Mouse (Mus musculus) right cerebral cortex, postnatal 14 days (tissue): Measurements from ENCODE around the gene Mtmr3.
"Not testable (repeated sequence)": the region's sequence is repeated elsewhere in the genome, so short reads cannot be mapped to it uniquely, and the experiment has no call there.

Experiments
- DNase-seq: peaks from one replicate; pipeline ENCODE4 v3.0.0; 2022

Mtmr3 gene

GRCm38 (mm10) chr11:4599916-4600315 is 5.3 kb upstream of the Mtmr3 start:
- no peak for DNase-seq

GRCm38 (mm10) chr11:4598411-4598810 is 3.7 kb upstream of the Mtmr3 start:
- DNase-seq = no peak

- peak; percentile 36 for DNase-seq
Measured at GRCm38 (mm10) chr11:4593849-4594607, 635 bp downstream of the Mtmr3 start.

GRCm38 (mm10) chr11:4593491-4593848 is 1.2 kb downstream of the Mtmr3 start:
- no peak for DNase-seq

DNA sequence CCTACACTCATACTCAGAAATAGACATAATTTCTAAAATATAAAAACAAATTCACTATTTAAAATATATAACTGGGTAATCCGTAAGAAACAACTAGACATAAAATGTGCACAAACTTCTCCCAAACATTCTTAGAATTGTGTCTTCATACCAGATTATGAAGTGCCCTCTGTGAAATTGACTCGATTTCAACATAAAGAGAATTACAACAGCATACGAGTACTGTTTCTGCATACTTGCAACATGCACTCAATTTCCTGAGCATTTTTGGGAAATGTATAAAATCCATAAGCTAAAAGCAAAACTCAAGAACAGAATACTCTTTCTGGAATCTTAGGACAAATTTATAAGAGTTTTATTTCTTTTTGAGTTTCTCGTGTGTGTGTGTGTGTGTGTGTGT is 2.9 kb downstream of the Mtmr3 start:
- no peak for DNase-seq

- DNase-seq = peak; percentile 33
Measured at GRCm38 (mm10) chr11:4578682-4579081, 16.0 kb downstream of the Mtmr3 start.

DNA sequence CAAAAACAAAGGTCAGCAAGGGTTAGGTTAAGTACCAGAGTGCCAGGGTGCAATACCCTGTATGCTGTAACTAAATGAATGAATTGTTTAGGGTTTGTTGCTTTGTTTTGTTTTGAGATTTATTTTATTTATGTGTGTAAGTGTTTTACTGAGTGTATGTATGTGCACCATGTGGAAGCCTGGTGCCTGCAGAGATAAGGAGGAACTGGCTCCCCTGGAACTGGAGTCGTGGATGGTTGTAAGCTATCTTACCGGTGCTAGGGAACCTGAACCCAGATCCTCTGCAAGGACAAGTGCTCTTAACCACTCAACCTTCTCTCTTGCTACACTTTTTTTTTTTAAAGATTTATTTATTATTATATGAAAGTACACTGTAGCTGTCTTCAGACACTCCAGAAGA is 17.6 kb downstream of the Mtmr3 start:
- no peak for DNase-seq

GRCm38 (mm10) chr11:4576090-4576732 is 18.5 kb downstream of the Mtmr3 start:
- not testable (repeated sequence) for DNase-seq

- DNase-seq = no peak
Measured at GRCm38 (mm10) chr11:4571491-4571901, 23.2 kb downstream of the Mtmr3 start.

GRCm38 (mm10) chr11:4566333-4566732 is 28.3 kb downstream of the Mtmr3 start:
- no peak for DNase-seq

DNA sequence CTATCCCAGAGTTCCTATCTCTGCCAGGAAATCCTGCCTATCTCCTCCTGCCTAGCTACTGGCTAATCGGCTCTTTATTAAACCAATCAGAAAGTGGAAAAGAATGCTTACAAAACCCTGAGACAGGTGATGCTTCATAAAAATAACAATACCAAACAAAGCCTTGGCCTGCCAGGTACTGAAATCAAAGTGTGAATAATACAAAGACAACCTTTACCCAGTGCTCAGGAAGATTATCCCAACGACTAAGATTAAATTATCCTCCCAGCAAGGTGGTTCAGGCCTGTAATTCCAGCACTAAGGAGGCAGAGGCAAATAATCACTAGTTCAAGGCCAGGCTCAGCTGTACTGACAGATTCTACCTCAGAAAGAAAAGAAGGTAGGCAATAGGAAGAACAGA is 29.1 kb downstream of the Mtmr3 start:
- DNase-seq = no peak

GRCm38 (mm10) chr11:4553274-4554063 is 41.2 kb downstream of the Mtmr3 start:
- DNase-seq = no peak

DNA sequence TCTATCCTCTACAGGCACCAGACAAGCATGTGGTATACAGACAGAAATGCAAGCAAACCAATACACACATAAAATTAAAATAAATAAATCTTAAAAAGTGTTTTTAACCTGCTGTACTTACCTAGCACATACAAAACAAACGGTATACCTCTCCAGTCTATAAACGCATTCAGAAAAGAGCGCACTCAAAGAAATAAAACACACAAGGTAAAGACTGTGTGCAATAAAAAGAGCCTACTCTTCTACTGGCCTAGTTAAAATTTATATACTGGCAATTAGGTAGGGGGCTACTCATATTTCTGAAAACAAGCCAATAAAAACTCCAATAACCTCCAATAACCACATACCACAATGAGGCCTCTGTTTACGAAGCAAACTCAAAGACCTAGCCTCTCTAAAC is 47.1 kb downstream of the Mtmr3 start:
- DNase-seq = no peak

DNA sequence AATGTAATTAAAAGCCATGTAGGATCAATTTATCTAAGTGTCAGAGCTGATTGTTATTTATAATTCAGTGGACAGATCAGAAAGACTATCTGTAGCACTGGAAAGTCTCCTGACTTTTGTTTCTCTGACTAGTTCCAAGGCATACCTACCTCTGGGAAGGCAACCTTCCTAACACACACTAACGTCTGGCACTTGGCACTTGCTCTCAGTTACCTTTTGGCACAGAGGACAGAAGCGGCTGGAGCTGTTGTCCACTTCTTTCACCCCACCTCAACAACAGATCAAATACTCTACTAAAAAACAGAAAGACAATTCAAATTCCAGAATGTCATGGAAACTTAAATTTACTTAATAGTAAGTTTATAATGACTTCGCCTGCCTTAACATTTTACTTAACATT is 48.7 kb downstream of the Mtmr3 start:
- no peak for DNase-seq

- DNase-seq = no peak
Measured at GRCm38 (mm10) chr11:4545401-4545800, 49.3 kb downstream of the Mtmr3 start.

- DNase-seq = not testable (repeated sequence)
Measured at GRCm38 (mm10) chr11:4544627-4544921, 50.1 kb downstream of the Mtmr3 start.

- DNase-seq = no peak
Measured at GRCm38 (mm10) chr11:4543746-4544626, 50.7 kb downstream of the Mtmr3 start.

DNA sequence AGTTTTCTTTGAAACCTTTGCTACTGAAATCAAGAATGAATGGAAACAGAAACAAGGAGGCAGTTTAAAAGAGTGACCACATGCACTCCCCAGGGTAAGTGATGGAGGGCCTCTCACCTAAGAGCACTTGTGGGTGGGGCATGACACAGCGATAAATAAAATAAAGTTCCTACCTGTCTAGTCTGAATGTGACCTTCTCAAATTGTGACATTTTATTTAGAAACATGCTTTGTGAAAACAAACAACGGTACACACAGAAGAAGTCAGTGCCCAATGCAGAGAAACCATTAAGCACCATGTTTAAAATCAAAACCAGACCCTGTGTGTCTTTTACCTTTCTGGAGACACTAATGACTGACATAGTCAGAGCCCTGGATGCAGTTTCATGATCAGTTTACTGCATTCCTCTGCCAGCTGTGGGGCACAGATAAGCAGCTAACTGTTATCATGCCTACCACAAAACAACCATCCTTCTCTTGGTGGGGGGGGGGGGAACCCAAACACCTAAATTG is 51.6 kb downstream of the Mtmr3 start:
- DNase-seq = no peak

DNA sequence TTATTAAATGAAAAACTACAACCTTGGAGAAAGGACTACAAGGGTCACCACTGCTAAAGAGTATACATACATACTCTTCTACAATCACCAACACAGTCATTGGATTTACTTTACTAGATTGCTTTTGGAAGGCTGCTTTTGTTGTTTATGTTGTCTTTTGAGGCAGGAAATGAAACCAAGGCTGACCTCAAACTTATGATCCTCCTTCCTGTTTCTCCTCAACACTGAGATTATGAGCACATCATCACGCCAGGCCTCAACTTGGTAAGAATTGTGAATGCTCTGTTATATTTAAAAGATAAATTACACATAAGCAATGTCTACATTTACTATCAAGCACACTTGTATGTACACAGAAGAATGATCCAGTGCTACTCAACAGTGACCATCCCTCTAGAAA is 58.0 kb downstream of the Mtmr3 start:
- DNase-seq = no peak

- no peak for DNase-seq
Measured at GRCm38 (mm10) chr11:4527132-4527531, 67.5 kb downstream of the Mtmr3 start.

DNA sequence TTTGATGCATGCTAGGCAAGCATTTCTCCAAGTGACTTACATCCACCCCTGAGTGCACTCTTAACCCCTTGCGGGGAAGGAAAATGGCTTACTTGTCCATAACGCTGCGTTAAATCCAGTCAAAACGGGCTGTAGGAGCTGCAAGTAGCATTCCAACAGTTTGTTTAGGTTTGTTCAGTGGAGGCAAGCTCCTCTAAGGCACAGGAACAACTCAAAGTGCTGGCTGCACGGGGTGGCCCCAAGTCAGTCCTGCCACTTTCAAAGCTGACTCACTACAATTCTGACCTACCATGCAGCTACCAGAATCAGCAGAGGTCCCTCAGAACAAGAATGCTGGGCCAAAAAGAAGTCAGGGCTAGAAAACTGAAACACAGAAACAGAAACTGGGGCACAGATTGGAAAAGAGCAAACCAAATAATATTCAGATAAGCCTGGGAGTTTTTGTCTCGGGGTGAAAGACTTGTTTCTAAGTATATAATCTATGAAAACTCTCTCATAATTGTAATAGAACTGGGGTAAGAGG is 72.5 kb downstream of the Mtmr3 start:
- no peak for DNase-seq

DNA sequence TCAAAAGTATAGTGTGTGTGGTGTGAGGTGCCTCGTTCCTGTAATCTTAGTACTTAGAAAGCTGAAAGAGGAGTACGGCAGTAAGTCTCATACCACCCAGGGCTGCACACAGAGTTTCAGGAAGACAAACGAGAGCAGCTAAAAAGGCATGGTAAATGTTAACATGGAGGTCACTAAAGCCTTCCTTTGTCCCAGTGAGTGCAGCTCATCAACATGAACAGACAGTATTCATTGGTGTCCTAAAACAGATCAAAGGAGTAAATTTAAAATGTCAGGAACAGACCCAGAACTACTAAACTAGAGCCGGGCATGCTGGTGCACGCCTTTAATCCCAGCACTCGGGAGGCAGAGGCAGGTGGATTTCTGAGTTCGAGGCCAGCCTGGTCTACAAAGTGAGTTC is 75.7 kb downstream of the Mtmr3 start:
- DNase-seq = no peak

- no peak for DNase-seq
Measured at GRCm38 (mm10) chr11:4507421-4507820, 87.2 kb downstream of the Mtmr3 start.
